Mouse (Mus musculus): ENCODE data around the gene Cct8. TPM values are rescaled to one million over a fixed set of nuclear protein-coding genes. Genes with fewer than 3 reads are reported as not detected.

The Cct8 gene
- 454 TPM for polyA plus RNA-seq (2014; fragmentation: Illumina TruSeq; extraction: RNeasy Lipid Tissue Mini Kit (QIAGEN cat#74804); ENCODE audit: low read depth, low replicate concordance)

DNA sequence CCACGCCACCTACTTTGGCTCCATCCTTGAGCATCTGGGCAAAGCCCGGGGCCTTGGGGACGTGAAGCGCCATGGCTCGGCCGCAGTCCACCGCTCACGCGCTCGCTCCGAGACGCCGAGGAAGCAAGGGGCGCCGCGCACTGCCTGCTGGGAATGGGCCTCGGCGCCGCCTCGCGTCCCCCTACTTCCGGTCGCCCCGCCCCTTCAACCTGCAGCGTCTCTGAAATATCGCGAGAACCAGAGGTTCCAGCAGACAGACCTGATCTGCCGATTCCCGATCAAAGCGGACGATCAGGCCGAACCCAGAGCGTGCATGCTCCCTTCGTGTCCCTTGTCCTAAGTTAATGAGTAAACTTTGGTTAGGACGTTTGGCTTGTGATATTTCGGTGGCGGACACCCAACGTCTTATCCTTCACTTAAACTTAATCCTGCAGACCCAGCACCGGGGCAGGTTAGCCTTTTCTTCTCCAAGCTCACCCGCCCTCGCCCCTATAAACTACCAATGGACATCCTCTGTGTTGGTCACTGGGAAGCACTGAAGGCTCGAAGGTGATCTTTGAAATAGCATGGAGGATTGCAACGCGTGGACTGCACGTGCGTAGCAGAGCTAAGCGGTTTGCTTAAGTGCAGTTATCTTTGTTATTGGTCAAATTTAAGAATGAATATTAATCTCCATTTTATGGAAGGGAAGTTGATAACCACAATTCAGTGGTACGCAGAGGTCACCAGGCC, at the start of gene Cct8:
Gene Cct8, minus strand, starts transcription at position 158 of the 732 bp plus-strand sequence.

GRCm38 (mm10) chr16:87454419-87455179, 41.1 kb downstream of the Cct8 start, which contains the start of gene Usp16:
TSS of gene Usp16 (plus strand) at chr16:87454703.

DNA sequence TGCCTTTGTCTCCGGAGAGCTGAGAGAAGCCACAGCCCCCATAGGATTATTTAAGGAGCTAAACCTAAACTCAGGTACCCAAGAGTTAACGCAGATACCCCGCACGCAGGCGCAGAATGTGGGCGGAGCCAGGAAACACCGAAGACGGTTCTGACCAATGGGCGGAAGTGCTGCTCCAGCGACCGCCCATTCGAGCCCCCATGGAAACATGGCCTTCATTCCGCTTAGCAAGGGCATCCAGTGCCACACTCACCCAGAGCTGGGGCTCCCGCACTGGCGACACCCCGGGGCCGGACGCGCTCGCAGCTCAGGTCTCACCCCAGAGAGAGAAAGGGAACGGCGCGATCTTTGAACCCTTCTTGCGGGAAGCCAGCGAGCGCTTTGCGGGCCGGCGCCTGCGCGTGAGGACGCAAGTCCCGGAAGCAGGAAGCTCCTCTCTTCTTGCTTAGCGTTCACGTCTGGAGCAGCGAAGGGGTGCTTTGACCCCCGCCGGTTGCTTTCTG, 55.4 kb downstream of the Cct8 start, which contains the start of gene Rwdd2b:
Gene Rwdd2b, minus strand, starts transcription at position 390 of the 503 bp plus-strand sequence.

Other genes starting within 250 kb of the Cct8 start
- gene N6amt1, start 141.7 kb downstream of the Cct8 start, polyA plus RNA-seq (2014; fragmentation: Illumina TruSeq; extraction: RNeasy Lipid Tissue Mini Kit (QIAGEN cat#74804); ENCODE audit: low read depth, low replicate concordance) = 36.8 TPM
- 53.9 TPM for gene Ltn1, start 63.3 kb downstream of the Cct8 start, polyA plus RNA-seq (2014; fragmentation: Illumina TruSeq; extraction: RNeasy Lipid Tissue Mini Kit (QIAGEN cat#74804); ENCODE audit: low read depth, low replicate concordance)
- 6.3 TPM for gene Rwdd2b, start 55.3 kb downstream of the Cct8 start, polyA plus RNA-seq (2014; fragmentation: Illumina TruSeq; extraction: RNeasy Lipid Tissue Mini Kit (QIAGEN cat#74804); ENCODE audit: low read depth, low replicate concordance)
- 169 TPM for gene Usp16, start 41.2 kb downstream of the Cct8 start, polyA plus RNA-seq (2014; fragmentation: Illumina TruSeq; extraction: RNeasy Lipid Tissue Mini Kit (QIAGEN cat#74804); ENCODE audit: low read depth, low replicate concordance)
- 4.0 TPM for gene Map3k7cl, start 57.5 kb upstream of the Cct8 start, polyA plus RNA-seq (2014; fragmentation: Illumina TruSeq; extraction: RNeasy Lipid Tissue Mini Kit (QIAGEN cat#74804); ENCODE audit: low read depth, low replicate concordance)
- 33.8 TPM for gene Bach1, start 203.1 kb upstream of the Cct8 start, polyA plus RNA-seq (2014; fragmentation: Illumina TruSeq; extraction: RNeasy Lipid Tissue Mini Kit (QIAGEN cat#74804); ENCODE audit: low read depth, low replicate concordance)